Mouse (Mus musculus) thymus, postnatal 14 days (tissue): ENCODE results near the gene Osbp.
A peak's percentile ranks its signal among the peaks of the same experiment; 100 is the strongest.

Experiments
- DNase-seq: peaks from one replicate; pipeline ENCODE4 v3.0.0; 2021

Osbp gene

GRCm38 (mm10) chr19:11989334-11989733, 23.6 kb downstream of the Osbp start:
- DNase-seq = no peak

GRCm38 (mm10) chr19:11992034-11992433, 26.3 kb downstream of the Osbp start:
- DNase-seq = no peak

DNA sequence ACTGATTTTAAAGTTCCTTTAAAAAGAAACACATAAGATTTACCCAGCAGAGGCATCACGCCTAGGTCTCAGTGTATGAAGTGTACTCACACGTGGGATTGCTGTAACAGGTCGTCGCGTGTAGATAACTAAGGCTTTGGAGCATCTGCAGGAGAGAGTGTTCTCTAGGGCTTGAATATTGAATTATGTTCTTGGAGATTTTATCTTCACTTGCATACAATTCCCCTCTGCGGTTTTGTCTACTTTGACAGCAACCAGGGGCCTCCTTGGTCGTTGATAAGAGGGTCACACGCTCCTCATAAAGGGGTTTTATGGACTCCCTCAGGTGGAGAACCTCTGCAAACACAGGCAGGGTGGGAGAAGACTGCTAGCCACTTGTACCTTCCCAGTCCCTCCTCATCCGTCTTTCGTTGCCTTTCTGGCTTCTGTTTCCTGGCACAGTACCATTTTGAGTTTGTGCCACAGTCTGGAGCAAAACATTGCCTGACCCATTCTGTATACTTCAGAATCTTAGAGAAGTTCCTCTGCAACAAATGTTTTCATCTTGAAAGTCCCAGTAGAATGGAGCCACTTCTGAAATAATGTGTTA, 26.8 kb downstream of the Osbp start:
- no peak for DNase-seq

GRCm38 (mm10) chr19:11994703-11995431, 29.1 kb downstream of the Osbp start:
- DNase-seq = no peak

DNA sequence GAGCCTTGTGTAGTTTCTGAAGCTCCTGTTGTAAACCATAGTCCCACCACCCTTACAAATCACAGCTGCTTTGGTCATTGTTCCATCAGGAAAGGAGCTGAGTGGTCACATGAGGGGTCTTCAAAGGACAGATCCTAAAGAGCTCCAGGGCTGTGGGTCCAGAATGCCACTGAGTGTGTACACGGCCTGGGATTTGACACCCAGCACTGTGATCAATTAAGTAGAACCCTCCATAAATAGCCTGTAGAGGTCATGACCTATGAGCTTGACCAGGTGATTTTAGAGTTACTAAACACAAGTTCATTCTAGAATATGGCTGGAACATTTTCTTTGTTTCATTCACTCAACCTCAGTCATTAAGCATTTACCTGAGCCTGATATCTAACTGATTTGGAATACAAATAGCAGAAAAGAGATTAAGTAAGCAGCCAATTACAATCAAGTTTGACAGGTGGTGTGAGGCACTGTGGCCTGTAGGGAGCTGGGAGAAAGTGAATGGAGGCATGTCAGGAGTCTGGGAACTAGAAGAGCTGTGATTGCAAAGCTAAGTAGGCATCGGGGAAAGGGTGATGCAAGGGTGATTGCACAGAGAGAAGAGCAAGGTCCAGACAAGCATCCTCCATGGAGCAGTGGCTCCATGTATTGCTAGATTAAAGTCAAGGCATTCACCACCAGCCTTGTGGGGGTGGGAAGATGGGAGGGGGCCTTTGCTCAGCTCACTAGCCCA, 30.1 kb downstream of the Osbp start:
- DNase-seq = no peak

DNA sequence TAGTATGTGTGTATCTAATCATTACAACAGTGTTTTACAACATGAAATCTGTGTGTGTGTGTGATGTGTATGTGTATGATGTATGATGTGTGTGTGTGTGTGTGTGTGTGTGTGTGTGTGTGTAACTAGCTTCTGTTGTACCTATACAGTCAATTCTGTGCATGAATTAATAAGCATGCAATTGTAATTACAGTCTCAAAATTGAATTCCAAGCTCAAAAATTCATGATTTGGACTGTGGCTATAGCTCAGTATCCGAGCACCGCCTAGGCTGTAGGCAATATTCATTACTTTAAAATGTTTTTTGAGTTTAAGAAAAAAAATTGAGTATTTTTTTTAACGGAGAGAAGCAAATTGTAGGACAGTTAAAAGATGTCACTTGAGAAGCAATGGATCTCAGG, 35.9 kb downstream of the Osbp start:
- DNase-seq = no peak

GRCm38 (mm10) chr19:12002125-12002524, 36.4 kb downstream of the Osbp start:
- DNase-seq = peak; percentile 75

- DNase-seq = no peak
These were observed 37.0 kb downstream of the Osbp start for GRCm38 (mm10) chr19:12002791-12003190.

- DNase-seq = no peak
These were observed 37.8 kb downstream of the Osbp start for GRCm38 (mm10) chr19:12003568-12003967.

GRCm38 (mm10) chr19:12004216-12005008, 38.7 kb downstream of the Osbp start:
- DNase-seq = no peak

- DNase-seq = peak; percentile 90
These were observed 39.9 kb downstream of the Osbp start for GRCm38 (mm10) chr19:12005376-12006360.

DNA sequence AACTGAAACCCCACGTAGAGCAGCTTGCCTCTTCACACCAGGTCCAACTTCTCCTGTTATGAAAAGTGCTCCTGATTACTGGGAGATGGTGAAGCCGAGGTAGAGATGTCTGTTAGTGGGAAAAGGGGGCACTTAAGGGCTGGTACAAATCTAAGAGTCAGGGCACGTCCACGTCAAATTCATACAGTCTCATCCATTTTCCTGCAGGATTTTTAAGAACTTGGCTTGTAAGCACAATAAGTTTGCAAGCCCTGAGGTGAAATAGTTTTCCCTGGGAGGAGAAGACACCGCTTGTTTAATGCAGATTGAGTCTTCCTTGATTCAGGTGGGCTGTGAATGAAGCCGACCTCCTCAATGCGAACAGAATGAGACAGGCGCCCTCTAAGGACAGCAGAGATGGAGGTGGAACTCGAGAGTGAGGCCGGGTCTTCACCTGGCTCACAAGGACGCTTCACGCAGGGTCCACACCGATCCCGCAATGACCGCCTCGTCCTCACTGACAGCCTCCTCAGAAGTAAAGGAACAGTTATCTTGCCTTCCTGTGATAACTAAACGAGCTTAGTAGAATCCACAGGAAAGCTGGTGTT, 40.7 kb downstream of the Osbp start:
- DNase-seq = peak; percentile 61

- peak; percentile 31 for DNase-seq
These were observed 41.6 kb downstream of the Osbp start for GRCm38 (mm10) chr19:12007105-12007931.

DNA sequence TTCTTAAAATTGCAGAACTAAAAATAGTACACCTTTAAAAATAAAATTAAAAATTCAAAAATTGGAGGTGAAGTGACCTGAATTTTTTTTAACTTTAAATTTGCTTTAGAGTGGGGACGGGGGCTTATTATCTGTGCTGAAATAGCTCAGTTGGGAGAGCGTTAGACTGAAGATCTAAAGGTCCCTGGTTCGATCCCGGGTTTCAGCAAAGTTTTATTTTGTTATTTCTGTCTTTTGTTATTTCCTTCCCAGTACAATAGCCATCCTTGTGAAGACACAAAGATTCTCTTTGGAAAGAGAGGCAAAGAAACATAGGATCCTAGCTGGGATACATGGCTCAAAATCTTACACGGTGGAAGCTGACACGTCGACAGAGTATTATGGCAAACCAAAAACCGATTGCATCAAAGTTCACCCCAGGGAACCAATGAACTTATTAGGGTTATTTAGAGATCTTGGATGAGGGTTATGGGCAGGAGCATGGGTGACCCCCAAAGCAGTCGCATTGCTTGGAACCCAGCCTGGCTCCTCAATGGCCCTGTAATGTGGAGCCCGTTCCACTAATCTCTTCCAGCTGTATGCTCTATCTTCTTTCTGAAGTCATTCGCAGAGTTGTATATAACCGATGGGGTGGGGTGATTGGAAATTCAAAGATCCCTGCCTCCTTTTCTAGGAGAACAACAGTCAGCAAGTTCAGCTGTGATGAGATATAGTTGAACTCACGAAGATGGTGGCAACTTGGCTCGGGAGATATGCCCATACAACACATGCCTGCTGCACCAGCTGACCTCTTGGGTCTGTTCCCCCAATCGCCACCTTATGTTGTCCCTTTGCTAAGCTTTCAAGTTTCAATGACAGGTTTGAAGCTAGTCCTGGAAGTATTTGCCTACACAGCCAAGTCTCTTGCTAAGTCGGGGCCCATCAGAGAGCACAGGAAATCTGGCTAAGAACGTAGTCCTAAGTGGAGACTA, 43.0 kb downstream of the Osbp start:
- DNase-seq = no peak

GRCm38 (mm10) chr19:12009501-12010280, 44.0 kb downstream of the Osbp start:
- DNase-seq = peak; percentile 79

DNA sequence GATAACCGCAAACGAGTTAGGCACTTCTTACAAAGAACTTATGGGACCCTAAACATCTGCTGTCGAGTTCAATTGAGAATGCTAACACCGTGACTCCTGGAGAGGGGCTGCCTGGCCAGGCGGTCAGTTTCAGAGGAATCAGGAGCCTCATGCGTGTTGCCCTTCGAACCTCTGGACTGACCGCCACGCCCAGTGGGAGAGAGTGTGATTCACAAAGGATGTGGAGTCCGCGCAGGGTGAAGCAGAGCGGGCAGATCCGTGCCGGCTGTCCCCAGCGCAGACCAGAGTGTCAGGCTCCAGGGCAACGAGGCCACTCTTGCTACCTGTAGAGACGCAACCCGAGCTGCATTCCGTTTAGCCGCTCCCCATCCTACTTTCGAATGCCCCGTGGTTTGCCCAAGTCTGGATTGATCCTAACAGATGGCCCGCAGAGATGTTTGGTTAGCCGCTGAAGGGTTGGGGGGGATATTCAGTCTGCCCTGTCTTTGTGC, 44.6 kb downstream of the Osbp start:
- peak; percentile 57 for DNase-seq

DNA sequence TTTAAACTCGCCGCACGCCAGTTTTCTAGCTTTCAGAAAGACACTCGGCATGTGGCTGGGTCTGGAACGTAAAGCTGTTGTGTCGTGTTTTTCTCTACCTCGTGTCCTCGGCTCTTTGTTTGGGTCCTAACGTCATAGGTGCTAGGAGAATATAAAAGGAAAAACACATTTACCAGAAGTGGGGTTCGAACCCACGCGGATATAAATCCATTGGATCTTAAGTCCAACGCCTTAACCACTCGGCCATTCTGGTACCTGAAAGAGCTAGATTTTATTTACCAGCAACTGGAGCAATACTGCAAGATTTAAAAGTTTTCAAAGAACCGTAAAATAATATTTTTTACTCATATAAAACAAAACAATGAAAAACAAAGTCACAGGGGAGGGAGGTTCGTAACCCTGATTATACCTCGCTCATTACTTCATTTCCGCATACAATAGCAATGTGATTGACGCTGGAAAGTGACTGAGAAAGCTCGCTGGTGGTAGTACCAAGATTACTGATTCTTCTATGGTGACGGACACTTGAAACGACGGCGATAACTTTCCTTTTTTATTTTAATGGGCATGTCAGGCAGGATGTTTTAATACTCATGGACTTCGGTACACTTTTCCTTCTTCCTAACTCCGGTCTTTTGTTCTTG, 45.3 kb downstream of the Osbp start:
- DNase-seq = peak; percentile 79
